Mouse (Mus musculus): ENCODE data around the gene Abcg4.

GRCm38 (mm10) chr9:44310750-44311135 lies 22.3 kb upstream of the Abcg4 start:
- TF ChIP-seq CTCF (IDR thresholded peaks at IDR 0.05; ENCODE audit: control insufficient read depth, insufficient read depth, insufficient read length) (no peak), USF1 (IDR thresholded peaks at IDR 0.05; ENCODE audit: low read depth) (no peak)
